Mouse (Mus musculus): ENCODE data around the gene Pigl. TPM values are rescaled to one million over a fixed set of nuclear protein-coding genes. Genes with fewer than 3 reads are reported as not detected.

The Pigl gene
- total RNA-seq, 2 experiments from 2014 or later, result 6.5 to 7.2 TPM

GRCm38 (mm10) chr11:62509571-62509970, 51.3 kb downstream of the Pigl start:
- intact Hi-C loops (cut with DNase I), result no loop called here
- DNase-seq (ENCODE audit: low spot score in 2 of 2), result no peak

- intact Hi-C loops (cut with DNase I), result no loop called here
- DNase-seq (ENCODE audit: low spot score in 2 of 2), result no peak
Observed at GRCm38 (mm10) chr11:62510956-62511355, 52.7 kb downstream of the Pigl start.

GRCm38 (mm10) chr11:62511444-62512202, 53.4 kb downstream of the Pigl start:
- DNase-seq (ENCODE audit: low spot score in 2 of 2), result no peak
- intact Hi-C loops (cut with DNase I), result no loop called here

GRCm38 (mm10) chr11:62512529-62513080, 54.3 kb downstream of the Pigl start:
- intact Hi-C loops (cut with DNase I), result no loop called here
- no peak for DNase-seq (ENCODE audit: low spot score in 2 of 2)

- intact Hi-C loops (cut with DNase I), result no loop called here
- DNase-seq (ENCODE audit: low spot score in 2 of 2), result no peak
Observed at GRCm38 (mm10) chr11:62513311-62513710, 55.1 kb downstream of the Pigl start.

GRCm38 (mm10) chr11:62518991-62519390, 60.7 kb downstream of the Pigl start:
- no peak for DNase-seq (ENCODE audit: low spot score in 2 of 2)
- intact Hi-C loops (cut with DNase I), result no loop called here

- no peak for DNase-seq (ENCODE audit: low spot score in 2 of 2)
- intact Hi-C loops (cut with DNase I), result no loop called here
Observed at GRCm38 (mm10) chr11:62522283-62522682, 64.0 kb downstream of the Pigl start.

GRCm38 (mm10) chr11:62537089-62537488, 78.8 kb downstream of the Pigl start:
- intact Hi-C loops (cut with DNase I), result loop anchor here (5.0 kb wide), 1 partner anchor 80 kb away; the partner anchor contains the start of genes Ncor1 and Pigl
- no peak for DNase-seq (ENCODE audit: low spot score in 2 of 2)

GRCm38 (mm10) chr11:62537590-62537989, 79.3 kb downstream of the Pigl start:
- intact Hi-C loops (cut with DNase I), result loop anchor here (5.0 kb wide), 1 partner anchor 80 kb away; the partner anchor contains the start of genes Ncor1 and Pigl
- DNase-seq (ENCODE audit: low spot score in 2 of 2), result no peak

GRCm38 (mm10) chr11:62538321-62539088, 80.2 kb downstream of the Pigl start:
- intact Hi-C loops (cut with DNase I), result loop anchor here (5.0 kb wide), 1 partner anchor 81 kb away; the partner anchor contains the start of genes Ncor1 and Pigl
- peak in 1 of 2 experiments; percentile 35 for DNase-seq (ENCODE audit: low spot score in 2 of 2)

- intact Hi-C loops (cut with DNase I), result loop anchor here (5.0 kb wide), 1 partner anchor 82 kb away; the partner anchor contains the start of genes Ncor1 and Pigl
- DNase-seq (ENCODE audit: low spot score in 2 of 2), result peak; percentile 66 to 73
Observed at GRCm38 (mm10) chr11:62539089-62539890, 81.0 kb downstream of the Pigl start, which contains the start of gene Cenpv. Gene Cenpv, minus strand, starts transcription at chr11:62539261.

- intact Hi-C loops (cut with DNase I), result no loop called here
- DNase-seq (ENCODE audit: low spot score in 2 of 2), result no peak
Observed at GRCm38 (mm10) chr11:62540167-62540566, 81.9 kb downstream of the Pigl start.

- DNase-seq (ENCODE audit: low spot score in 2 of 2), result no peak
- intact Hi-C loops (cut with DNase I), result no loop called here
Observed at GRCm38 (mm10) chr11:62540969-62541368, 82.7 kb downstream of the Pigl start.

- intact Hi-C loops (cut with DNase I), result no loop called here
- DNase-seq (ENCODE audit: low spot score in 2 of 2), result no peak
Observed at GRCm38 (mm10) chr11:62541581-62541980, 83.3 kb downstream of the Pigl start.

- DNase-seq (ENCODE audit: low spot score in 2 of 2), result no peak
- intact Hi-C loops (cut with DNase I), result no loop called here
Observed at GRCm38 (mm10) chr11:62543991-62544390, 85.7 kb downstream of the Pigl start.

- DNase-seq (ENCODE audit: low spot score in 2 of 2), result peak; percentile 26 to 62
Observed at GRCm38 (mm10) chr11:62549782-62550181, 91.5 kb downstream of the Pigl start.

GRCm38 (mm10) chr11:62550227-62550685, 92.0 kb downstream of the Pigl start:
- DNase-seq (ENCODE audit: low spot score in 2 of 2), result peak; percentile 50 to 64
- intact Hi-C loops (cut with DNase I), result no loop called here

More at GRCm38 (mm10) chr11:62549782-62550181, 91.5 kb downstream of the Pigl start:
- intact Hi-C loops (cut with DNase I), result no loop called here

GRCm38 (mm10) chr11:62550727-62551225, 92.5 kb downstream of the Pigl start, which contains the start of gene Ubb:
Gene Ubb, plus strand, starts transcription at chr11:62551171.
- intact Hi-C loops (cut with DNase I), result no loop called here
- DNase-seq (ENCODE audit: low spot score in 2 of 2), result peak; percentile 100
